Mouse (Mus musculus): ENCODE measurements around the gene Agpat2.

GRCm38 (mm10) chr2:26590282-26590681 lies 13.9 kb downstream of the Agpat2 start:
- TF ChIP-seq POLR2A (IDR thresholded peaks at IDR 0.05; ENCODE audit: control insufficient read depth in 1 of 2, insufficient read depth in 1 of 2, low read depth in 1 of 2, low read length in 2 of 2, poor library complexity in 1 of 2) (0 out of 4 replicates have a peak, but pooled peaks of 1 of the 2 experiments have one; percentile 13), CTCF (IDR thresholded peaks at IDR 0.05 in 2 of 3, conservative IDR thresholded peaks at IDR 0.05 in 1 of 3; ENCODE audit: control insufficient read depth in 1 of 3, insufficient read depth in 1 of 3, low read depth in 2 of 3, low read length in 3 of 3, poor library complexity in 1 of 3, severe bottlenecking in 1 of 3) (no peak), ZKSCAN1 (IDR thresholded peaks at IDR 0.05; ENCODE audit: low read depth, low read length) (no peak), GATA1 (IDR thresholded peaks at IDR 0.05; ENCODE audit: low read depth, low read length) (no peak), SMC3 (IDR thresholded peaks at IDR 0.05; ENCODE audit: low read depth, low read length) (no peak), HCFC1 (IDR thresholded peaks at IDR 0.05; ENCODE audit: low read depth, low read length) (no peak)

Data from MEL (cell line).